Mouse (Mus musculus) midbrain, embryonic 14.5 days (tissue): ENCODE results near the gene Igf1r. TPM values are rescaled to one million over a fixed set of nuclear protein-coding genes. Genes with fewer than 3 reads are reported as not detected.

Experiments
- ATAC-seq: fragments of 200-750 bp; cut with Nextera tagmentation; 2 replicates; pipeline ENCODE4 v1.8.0; 2017; ENCODE audit warnings: moderate number of reproducible peaks, moderate library complexity; ENCODE audit not compliant: low FRiP score, low TSS enrichment
- DNase-seq: peaks from one replicate; pipeline ENCODE4 v3.0.0-alpha.2; 2015
- H3K27ac ChIP-seq: fragments of 300-500 bp; sonication (generic); replicated peaks from 2 replicates; pipeline ENCODE4 v1.5.1; 2014; ENCODE audit warnings: mild to moderate bottlenecking, low read depth, low read length, moderate library complexity
- H3K27me3 ChIP-seq: fragments of 300-500 bp; sonication (generic); 2 replicates; pipeline ENCODE4 v1.6.1; 2014; ENCODE audit warnings: low read length, control low read depth, mixed read lengths; ENCODE audit not compliant: control insufficient read depth, insufficient read depth
- H3K36me3 ChIP-seq: fragments of 300-500 bp; sonication (generic); 2 replicates; pipeline ENCODE4 v1.6.1; 2014; ENCODE audit warnings: low read length, control low read depth; ENCODE audit not compliant: control insufficient read depth, insufficient read depth
- H3K4me1 ChIP-seq: fragments of 300-500 bp; sonication (generic); 2 replicates; pipeline ENCODE4 v1.6.1; 2014; ENCODE audit warnings: mild to moderate bottlenecking, antibody characterized with exemption, low read length, control low read depth; ENCODE audit not compliant: control insufficient read depth, insufficient read depth
- H3K4me2 ChIP-seq: fragments of 300-500 bp; sonication (generic); 2 replicates; pipeline ENCODE4 v1.6.1; 2014; ENCODE audit warnings: mild to moderate bottlenecking, low read length, moderate library complexity
- H3K4me3 ChIP-seq: fragments of 300-500 bp; sonication (generic); replicated peaks from 2 replicates; pipeline ENCODE4 v1.5.1; 2014; ENCODE audit warnings: low read depth, low read length
- H3K9ac ChIP-seq: fragments of 300-500 bp; sonication (generic); replicated peaks from 2 replicates; pipeline ENCODE4 v1.6.1; 2014; ENCODE audit warnings: mild to moderate bottlenecking, low read length, moderate library complexity
- H3K9me3 ChIP-seq: fragments of 300-500 bp; sonication (generic); 2 replicates; pipeline ENCODE4 v1.6.1; 2016; ENCODE audit warnings: low read length, control low read depth, mixed read lengths; ENCODE audit not compliant: control insufficient read depth
- WGBS: fragments of 180-500 bp; shearing (Covaris S2); extraction: QIAGEN DNeasy Blood & Tissue Kit; methylation state at CpG from one replicate; pipeline ENCODE4 v1.1.7; 2014; 5-methylcytosine and 5-hydroxymethylcytosine counted together
- polyA plus RNA-seq: library from polyadenylated mRNA; unstranded; fragments of >200 nt; fragmentation: Nextera tagmentation; extraction: Ambion mirVana; gene quantifications from 2 replicates; pipeline ENCODE4 v1.2.1, GENCODE M21; 2014

Gene Igf1r
- polyA plus RNA-seq, 1 experiment from 2014 or later, result 25.8 TPM

DNA sequence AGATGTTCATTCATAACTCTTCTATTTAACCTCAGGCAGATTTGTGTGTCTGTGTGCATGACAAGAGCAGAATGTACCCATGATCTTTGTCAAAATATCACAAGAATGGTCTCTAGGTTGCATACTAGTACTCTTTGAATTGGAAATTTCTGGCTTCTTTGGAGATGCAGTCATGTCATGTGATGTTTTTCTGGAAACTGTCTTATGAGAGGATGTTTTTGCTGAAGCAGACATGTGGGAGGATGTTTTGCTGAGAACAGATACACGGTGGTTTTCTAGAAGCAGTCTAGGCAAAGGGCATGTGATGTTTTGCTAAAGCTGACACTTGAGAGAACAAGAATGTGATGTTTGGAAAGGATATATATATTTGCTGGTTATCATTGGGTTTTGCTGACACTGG, 297.8 kb downstream of the Igf1r start:
- Histone ChIP-seq H3K9me3 (peaks cover 4% of the 10 kb centered on the region; the same call in 1 of the 2 replicates), H3K36me3 (no peaks in the 10 kb centered on the region), H3K4me2 (no peak overlapping the region), H3K27ac (no peak overlapping the region), H3K27me3 (no peaks in the 10 kb centered on the region), H3K4me3 (no peak overlapping the region), H3K9ac (no peak overlapping the region), H3K4me1 (no peaks in the 10 kb centered on the region)
- 89% methylated on average over 1 of the region's 1 CpGs for WGBS
- no peak for DNase-seq
- no peak for ATAC-seq

DNA sequence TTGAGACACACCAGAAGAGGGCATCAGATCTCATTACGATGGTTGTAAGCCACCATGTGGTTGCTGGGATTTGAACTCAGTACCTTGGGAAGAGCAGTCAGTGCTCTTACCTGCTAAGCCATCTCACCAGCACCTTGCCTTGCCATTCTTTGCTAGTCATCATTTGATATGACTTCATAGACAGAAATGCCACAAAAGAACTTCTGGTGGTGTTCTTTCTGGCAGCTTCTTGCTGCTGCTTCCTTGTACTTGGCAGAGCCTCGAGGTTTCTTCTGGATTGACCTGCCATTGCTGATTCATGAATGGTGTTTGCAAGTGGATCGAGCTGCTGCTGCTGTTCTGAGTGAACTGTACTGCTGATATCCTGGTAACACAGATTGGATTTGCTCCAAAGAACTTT, 298.3 kb downstream of the Igf1r start:
- no peak for ATAC-seq
- no peak overlapping the region for H3K4me2 ChIP-seq
- WGBS, result 87% methylated on average over 3 of the region's 3 CpGs
- H3K27me3 ChIP-seq, result no peaks in the 10 kb centered on the region
- no peak overlapping the region for H3K9ac ChIP-seq
- H3K27ac ChIP-seq, result no peak overlapping the region
- no peaks in the 10 kb centered on the region for H3K36me3 ChIP-seq
- no peaks in the 10 kb centered on the region for H3K4me1 ChIP-seq
- H3K4me3 ChIP-seq, result no peak overlapping the region
- H3K9me3 ChIP-seq, result peaks cover 4% of the 10 kb centered on the region; the same call in 1 of the 2 replicates
- no peak for DNase-seq

DNA sequence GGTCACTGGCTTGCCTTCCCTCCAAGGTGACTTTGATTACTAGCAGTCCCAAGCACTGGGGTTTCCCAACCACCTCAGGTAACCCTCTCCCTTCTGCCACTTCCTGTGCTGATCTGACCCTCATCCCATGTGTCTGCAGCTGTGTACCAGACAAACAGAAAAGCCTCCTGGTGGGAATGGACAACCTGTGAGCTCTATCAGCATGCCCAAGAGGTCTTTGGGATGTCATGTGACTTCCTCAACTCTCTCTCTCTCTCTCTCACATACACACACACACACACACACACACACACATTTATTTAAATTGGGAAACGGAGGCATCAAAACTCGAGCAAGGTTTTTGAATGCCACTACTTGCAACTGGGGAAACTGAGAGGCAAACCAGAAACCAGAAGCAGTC, 305.1 kb downstream of the Igf1r start:
- Histone ChIP-seq H3K4me2 (no peak overlapping the region), H3K27ac (no peak overlapping the region), H3K4me3 (no peak overlapping the region), H3K9ac (no peak overlapping the region), H3K36me3 (no peaks in the 10 kb centered on the region), H3K4me1 (no peaks in the 10 kb centered on the region), H3K9me3 (no peaks in the 10 kb centered on the region), H3K27me3 (no peaks in the 10 kb centered on the region)
- 69% methylated on average over 2 of the region's 2 CpGs for WGBS
- DNase-seq (no peak), ATAC-seq (no peak)

DNA sequence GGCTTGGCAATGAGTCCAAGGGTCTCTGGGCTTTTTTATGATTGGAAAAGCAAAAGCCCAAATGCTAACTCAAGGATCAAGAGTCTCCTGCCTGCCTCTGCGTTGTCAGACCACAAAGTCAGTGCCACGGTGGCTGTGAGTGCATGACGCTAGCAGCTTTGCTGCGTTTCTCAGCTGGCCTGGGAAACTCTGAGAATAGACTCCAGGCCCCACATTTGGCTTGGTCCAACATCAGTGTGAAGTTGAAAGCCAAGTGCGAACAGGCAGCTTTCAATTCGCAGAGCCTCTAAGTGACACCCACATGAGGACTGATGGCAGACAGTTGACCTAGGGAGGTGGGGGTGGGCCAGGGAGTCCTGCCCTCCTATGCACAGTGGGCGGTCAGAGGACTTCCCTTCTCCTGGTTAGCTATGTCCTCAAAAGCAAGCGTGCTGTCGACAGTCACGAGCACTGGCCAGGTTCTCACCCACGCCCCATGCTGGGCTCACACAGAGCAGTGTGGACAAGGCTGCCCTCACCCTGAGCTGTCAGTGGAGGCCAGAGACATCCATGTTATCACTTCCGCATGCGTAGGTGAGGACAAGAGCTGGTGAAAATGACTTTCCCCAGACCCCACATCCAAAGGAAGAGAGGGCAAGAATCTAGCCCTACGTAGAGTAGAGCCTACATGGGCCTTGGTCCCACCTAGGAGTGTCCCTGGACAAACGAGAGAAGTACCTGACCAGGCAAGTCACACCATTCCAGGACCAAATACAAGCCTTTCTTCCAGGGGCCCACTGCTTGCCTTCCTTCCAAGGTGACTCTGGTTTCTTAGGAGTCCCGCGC, 305.9 kb downstream of the Igf1r start:
- H3K27ac ChIP-seq, result no peak overlapping the region
- WGBS, result 87% methylated on average over 17 of the region's 17 CpGs
- no peaks in the 10 kb centered on the region for H3K36me3 ChIP-seq
- no peak overlapping the region for H3K4me3 ChIP-seq
- H3K9ac ChIP-seq, result no peak overlapping the region
- H3K27me3 ChIP-seq, result no peaks in the 10 kb centered on the region; the same call in 1 of the 2 replicates
- no peak for ATAC-seq
- no peak for DNase-seq
- no peaks in the 10 kb centered on the region for H3K4me1 ChIP-seq
- no peak overlapping the region for H3K4me2 ChIP-seq
- H3K9me3 ChIP-seq, result no peaks in the 10 kb centered on the region

DNA sequence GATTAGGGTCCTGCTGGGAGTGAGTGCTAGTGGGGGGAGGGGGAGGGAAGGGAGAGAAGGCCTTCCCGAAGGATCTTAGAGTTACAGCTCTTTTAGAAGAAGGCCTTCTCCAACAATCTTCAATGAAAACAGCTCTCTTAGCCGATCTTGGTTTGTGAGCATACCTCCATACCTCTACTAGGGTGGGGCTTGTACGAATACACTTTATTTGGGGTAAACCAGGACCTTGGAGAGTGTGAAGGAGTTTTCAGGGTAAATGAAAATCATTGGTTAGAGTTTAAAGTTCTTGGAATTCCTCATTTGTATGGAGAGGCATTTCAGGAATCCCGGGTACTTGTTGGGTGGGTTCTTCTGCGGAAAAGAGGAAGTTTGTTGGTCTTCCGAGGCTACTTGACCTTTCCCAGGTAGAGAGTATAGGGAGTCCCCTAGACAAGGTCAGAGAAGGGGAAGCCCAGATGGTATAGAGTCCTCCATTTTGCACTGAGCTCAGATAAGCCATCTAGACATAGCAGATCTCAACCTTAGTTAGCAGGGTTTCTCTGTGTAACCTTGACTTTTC, 307.0 kb downstream of the Igf1r start:
- no peak for ATAC-seq

DNA sequence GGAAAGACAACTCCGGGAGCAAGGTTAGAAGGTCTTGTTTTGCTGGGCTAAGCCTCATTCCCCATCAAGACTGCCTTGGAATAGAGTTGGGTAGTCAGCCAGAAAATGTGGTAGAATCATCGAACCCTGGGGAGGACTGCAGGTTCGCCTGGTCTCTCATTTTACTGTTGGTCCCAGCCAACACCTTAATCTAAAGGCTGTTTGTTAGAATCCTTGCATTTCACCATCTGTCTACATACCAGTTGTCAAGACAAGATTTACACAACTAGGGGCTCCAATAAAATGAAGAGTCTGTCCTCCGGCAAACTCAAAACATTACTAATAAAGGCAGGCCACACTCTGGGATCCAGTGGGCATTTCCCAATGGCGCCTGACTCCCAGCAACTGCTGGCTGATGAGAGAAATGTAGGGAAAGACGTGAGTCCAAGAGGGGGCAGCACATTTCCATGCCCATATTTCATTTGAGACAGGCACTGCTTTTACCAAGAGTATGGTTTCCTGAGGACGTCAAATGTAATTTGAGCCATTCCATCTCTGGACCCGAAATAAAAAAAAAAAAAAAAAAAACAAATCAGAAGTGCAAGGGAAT, 310.1 kb downstream of the Igf1r start:
- WGBS, result 77% methylated on average over 8 of the region's 8 CpGs
- Histone ChIP-seq H3K36me3 (no peaks in the 10 kb centered on the region), H3K27me3 (peaks cover 2% of the 10 kb centered on the region; the same call in 1 of the 2 replicates), H3K4me3 (no peak overlapping the region), H3K4me2 (no peak overlapping the region), H3K27ac (no peak overlapping the region), H3K4me1 (peaks cover 11% of the 10 kb centered on the region; the same call in 1 of the 2 replicates), H3K9ac (no peak overlapping the region), H3K9me3 (no peaks in the 10 kb centered on the region)
- no peak for DNase-seq
- no peak for ATAC-seq

More for the DNA sequence above, 307.0 kb downstream of the Igf1r start:
- no peaks in the 10 kb centered on the region; the same call in 1 of the 2 replicates for H3K27me3 ChIP-seq
- no peak overlapping the region for H3K27ac ChIP-seq
- no peaks in the 10 kb centered on the region for H3K36me3 ChIP-seq
- peaks cover 7% of the 10 kb centered on the region; the same call in 1 of the 2 replicates for H3K4me1 ChIP-seq
- no peak overlapping the region for H3K4me2 ChIP-seq
- H3K9me3 ChIP-seq, result no peaks in the 10 kb centered on the region
- no peak overlapping the region for H3K4me3 ChIP-seq
- WGBS, result 85% methylated on average over 6 of the region's 6 CpGs
- no peak overlapping the region for H3K9ac ChIP-seq
- DNase-seq, result no peak

DNA sequence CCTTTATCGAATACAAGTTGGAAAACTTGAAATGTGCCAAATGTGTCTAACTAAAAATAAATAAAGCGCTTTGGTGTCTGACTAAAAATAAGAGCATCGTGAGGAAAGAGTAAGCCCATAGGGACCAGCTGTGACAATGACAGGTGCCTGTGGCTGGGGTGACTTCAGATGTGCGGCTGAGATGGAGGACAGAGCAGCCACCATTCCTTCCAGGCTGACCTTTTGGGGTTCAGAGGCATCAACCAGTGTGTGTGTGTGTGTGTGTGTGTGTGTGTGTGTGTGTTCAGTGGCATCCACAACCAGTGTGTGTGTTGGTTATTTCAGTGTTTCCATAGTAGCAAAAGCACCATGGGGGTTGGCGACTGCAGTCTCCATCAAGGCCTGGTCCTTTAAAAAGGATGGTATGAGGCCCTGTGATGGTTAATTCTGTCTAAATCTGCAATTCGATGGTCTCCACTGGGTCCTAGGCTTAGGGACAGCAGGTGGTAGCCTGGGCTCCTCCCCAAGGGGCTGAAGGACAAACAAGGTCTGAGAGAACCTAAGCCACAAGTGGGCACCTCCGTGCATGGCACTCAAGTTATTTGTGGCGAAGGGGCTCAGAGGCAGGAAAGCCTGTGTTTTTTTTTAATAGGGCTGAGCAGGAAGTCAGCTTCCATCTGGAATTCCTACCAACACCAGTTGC, 310.9 kb downstream of the Igf1r start:
- H3K9me3 ChIP-seq, result no peaks in the 10 kb centered on the region
- peak overlapping the region; percentile 30 for H3K4me3 ChIP-seq
- ATAC-seq (no peak), DNase-seq (no peak)
- H3K9ac ChIP-seq, result no peak overlapping the region
- no peak overlapping the region for H3K27ac ChIP-seq
- peaks cover 11% of the 10 kb centered on the region; the same call in 1 of the 2 replicates for H3K4me1 ChIP-seq
- H3K27me3 ChIP-seq, result peaks cover 2% of the 10 kb centered on the region; the same call in 1 of the 2 replicates
- no peaks in the 10 kb centered on the region for H3K36me3 ChIP-seq
- 57% methylated on average over 8 of the region's 8 CpGs for WGBS
- peak overlapping the region; percentile 58 for H3K4me2 ChIP-seq

DNA sequence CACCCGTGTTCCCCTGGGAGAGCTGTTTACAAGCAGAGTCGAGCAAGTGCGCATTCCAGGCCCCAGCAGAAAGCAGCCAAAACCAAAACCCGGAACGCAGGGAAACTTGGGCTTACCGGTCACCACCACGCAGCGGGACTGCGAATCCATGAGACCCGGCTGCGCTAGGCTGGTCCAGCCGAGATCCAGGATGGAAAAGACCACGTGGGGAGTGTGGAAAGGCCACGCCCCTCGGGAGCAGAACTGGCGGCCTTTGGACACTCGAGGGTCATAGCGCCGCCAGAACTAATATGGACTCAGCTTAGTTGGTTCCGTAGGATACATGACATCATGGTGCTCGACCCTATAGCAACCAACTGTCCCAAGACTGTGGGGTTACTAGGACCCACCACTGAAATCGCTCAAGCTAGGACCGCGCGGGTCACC, 311.4 kb downstream of the Igf1r start, which contains the start of gene Pgpep1l:
Gene Pgpep1l, minus strand, starts transcription at position 206 of the 426 bp plus-strand sequence.
- Histone ChIP-seq H3K4me1 (peaks cover 11% of the 10 kb centered on the region; the same call in 1 of the 2 replicates), H3K27ac (no peak within 1 kb of the TSS), H3K4me2 (peak within 1 kb of the TSS; percentile 58), H3K9ac (0 out of 2 replicates have a peak within 1 kb of the TSS, but pooled peaks have one; percentile 31), H3K36me3 (no peaks in the 10 kb centered on the region), H3K4me3 (peak within 1 kb of the TSS; percentile 30), H3K9me3 (no peaks in the 10 kb centered on the region), H3K27me3 (peaks cover 2% of the 10 kb centered on the region; the same call in 1 of the 2 replicates)
- 7% methylated on average over 25 of the region's 25 CpGs for WGBS
- DNase-seq, result peak; percentile 56
- ATAC-seq, result no peak
